Mouse (Mus musculus) CH12.LX (cell line): ENCODE data around the gene Akt2.

Source experiments
- BHLHE40 ChIP-seq: IDR thresholded peaks from 2 replicates; pipeline ENCODE4 v1.6.1; 2011; ENCODE audit warnings: mild to moderate bottlenecking, low read depth, low read length, improper control_type of control experiment
- CHD1 ChIP-seq: IDR thresholded peaks from 2 replicates; pipeline ENCODE4 v1.6.1; 2012; ENCODE audit warnings: low read depth, low read length, improper control_type of control experiment, inconsistent platforms
- CHD2 ChIP-seq: IDR thresholded peaks from 2 replicates; pipeline ENCODE4 v1.6.1; 2011; ENCODE audit warnings: low read length, improper control_type of control experiment
- CTCF ChIP-seq, 2 experiments: IDR thresholded peaks in 1 of 2; conservative IDR thresholded peaks in 1 of 2; 2 replicates each; pipeline ENCODE4 v1.5.1; 2011 to 2012; ENCODE audit warnings: low read depth in 2 of 2, low read length in 2 of 2, improper control_type of control experiment in 1 of 2, inconsistent platforms in 1 of 2, mild to moderate bottlenecking in 1 of 2, moderate library complexity in 1 of 2
- EP300 ChIP-seq: IDR thresholded peaks from 2 replicates; pipeline ENCODE4 v1.6.1; 2011; ENCODE audit warnings: low read length, improper control_type of control experiment
- GABPA ChIP-seq: IDR thresholded peaks from 2 replicates; pipeline ENCODE4 v1.6.1; 2012; ENCODE audit warnings: low read depth, low read length, improper control_type of control experiment, inconsistent platforms; ENCODE audit not compliant: insufficient replicate concordance
- KAT2A ChIP-seq: IDR thresholded peaks from 2 replicates; pipeline ENCODE4 v1.6.1; 2012; ENCODE audit warnings: low read length, improper control_type of control experiment, inconsistent platforms; ENCODE audit not compliant: insufficient replicate concordance
- MAFK ChIP-seq: IDR thresholded peaks from 2 replicates; pipeline ENCODE4 v1.6.1; 2011; ENCODE audit warnings: low read length, improper control_type of control experiment; ENCODE audit not compliant: insufficient replicate concordance
- NELFE ChIP-seq: IDR thresholded peaks from 2 replicates; pipeline ENCODE4 v1.6.1; 2011; ENCODE audit warnings: low read depth, low read length, improper control_type of control experiment
- NRF1 ChIP-seq: IDR thresholded peaks from 2 replicates; pipeline ENCODE4 v1.6.1; 2014; ENCODE audit warnings: low read depth, mild to moderate bottlenecking, inconsistent platforms, low read length, improper control_type of control experiment, moderate library complexity
- POLR2A ChIP-seq: IDR thresholded peaks from 2 replicates; pipeline ENCODE4 v1.6.1; 2011; ENCODE audit warnings: low read depth, mild to moderate bottlenecking, improper control_type of control experiment, low read length
- SIN3A ChIP-seq: IDR thresholded peaks from 2 replicates; pipeline ENCODE4 v1.6.1; 2012; ENCODE audit warnings: low read length, improper control_type of control experiment, inconsistent platforms
- TCF12 ChIP-seq: IDR thresholded peaks from 2 replicates; pipeline ENCODE4 v1.6.1; 2014; ENCODE audit warnings: low read depth, mild to moderate bottlenecking, inconsistent platforms, low read length, improper control_type of control experiment
- UBTF ChIP-seq: IDR thresholded peaks from 2 replicates; pipeline ENCODE4 v1.6.1; 2012; ENCODE audit warnings: low read depth, mild to moderate bottlenecking, inconsistent platforms, low read length, improper control_type of control experiment, moderate library complexity

DNA sequence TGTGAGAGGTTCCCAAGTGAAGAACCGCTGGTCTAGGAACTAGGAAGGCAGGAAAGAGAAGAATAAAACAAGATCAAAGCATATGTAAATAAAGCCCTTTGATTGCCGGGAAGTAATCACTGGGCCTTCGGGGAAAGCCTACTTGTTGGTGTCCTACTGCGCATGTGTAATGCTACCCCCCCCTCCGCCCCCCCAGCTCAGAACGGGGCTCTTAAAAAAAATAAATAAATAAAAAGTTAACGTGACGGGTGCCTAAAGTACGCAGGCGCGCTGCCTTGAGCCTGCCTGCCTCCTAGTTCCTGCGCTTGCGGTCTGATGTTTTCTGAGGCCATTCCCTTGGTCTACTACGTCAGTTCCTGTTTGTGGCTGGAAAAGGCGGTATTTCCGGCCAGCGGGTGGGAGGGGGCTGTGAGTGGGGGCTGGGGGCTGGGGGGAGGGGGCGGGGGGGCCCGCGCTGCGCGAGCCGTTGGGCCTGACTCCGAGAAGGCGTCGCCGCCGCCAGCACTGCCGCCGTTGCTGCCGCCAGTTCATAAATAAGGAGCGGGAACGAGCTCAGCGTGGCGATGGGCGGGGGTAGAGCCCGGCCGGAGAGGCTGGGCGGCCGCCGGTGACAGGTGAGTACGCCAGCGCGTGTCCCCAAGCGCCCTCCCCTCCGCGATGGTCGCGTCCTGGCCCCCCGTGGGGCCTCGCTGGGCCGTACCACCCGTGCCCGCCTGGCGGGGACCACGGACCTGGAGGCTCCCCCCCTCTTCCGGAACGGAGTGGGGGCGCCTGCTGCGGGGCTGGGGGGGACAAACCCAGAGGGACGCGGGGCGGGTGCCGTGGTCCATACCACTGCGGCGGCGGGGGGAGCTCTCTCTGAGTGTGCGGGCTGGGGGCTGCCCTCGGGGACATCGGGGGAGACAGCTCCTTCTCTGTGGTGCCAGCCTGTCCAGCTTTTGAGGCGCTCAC, at the start of gene Akt2:
- peak; percentile 97 for TF ChIP-seq CHD1
- TF ChIP-seq EP300 = no peak; the same call in 1 of the 2 replicates
- peak; percentile 58 for TF ChIP-seq POLR2A
- TF ChIP-seq CTCF (conservative IDR thresholded peaks at IDR 0.05 in 1 of 2, IDR thresholded peaks at IDR 0.05 in 1 of 2; ENCODE audit: low read depth in 2 of 2, low read length in 2 of 2) = no peak
- TF ChIP-seq GABPA = no peak; the same call in 1 of the 2 replicates
- peak; percentile 88 for TF ChIP-seq NRF1
- peak; percentile 64 for TF ChIP-seq NELFE
- no peak for TF ChIP-seq MAFK
- TF ChIP-seq UBTF = no peak
- TF ChIP-seq TCF12 = 0 out of 2 replicates have a peak, but pooled peaks have one; percentile 34
- TF ChIP-seq SIN3A = peak; percentile 67; the same call in 1 of the 2 replicates
- TF ChIP-seq BHLHE40 = peak; percentile 86
- TF ChIP-seq CHD2 = peak; percentile 77
- TF ChIP-seq KAT2A = peak; percentile 72; the same call in 1 of the 2 replicates
